Mouse (Mus musculus): ENCODE measurements around the gene Hap1. TPM values are rescaled to one million over a fixed set of nuclear protein-coding genes. Genes with fewer than 3 reads are reported as not detected.

Gene Hap1
- 8.0 and 9.3 TPM in 2 replicates for polyA plus RNA-seq (2015; fragmentation: Nextera tagmentation; extraction: Ambion mirVana)

DNA sequence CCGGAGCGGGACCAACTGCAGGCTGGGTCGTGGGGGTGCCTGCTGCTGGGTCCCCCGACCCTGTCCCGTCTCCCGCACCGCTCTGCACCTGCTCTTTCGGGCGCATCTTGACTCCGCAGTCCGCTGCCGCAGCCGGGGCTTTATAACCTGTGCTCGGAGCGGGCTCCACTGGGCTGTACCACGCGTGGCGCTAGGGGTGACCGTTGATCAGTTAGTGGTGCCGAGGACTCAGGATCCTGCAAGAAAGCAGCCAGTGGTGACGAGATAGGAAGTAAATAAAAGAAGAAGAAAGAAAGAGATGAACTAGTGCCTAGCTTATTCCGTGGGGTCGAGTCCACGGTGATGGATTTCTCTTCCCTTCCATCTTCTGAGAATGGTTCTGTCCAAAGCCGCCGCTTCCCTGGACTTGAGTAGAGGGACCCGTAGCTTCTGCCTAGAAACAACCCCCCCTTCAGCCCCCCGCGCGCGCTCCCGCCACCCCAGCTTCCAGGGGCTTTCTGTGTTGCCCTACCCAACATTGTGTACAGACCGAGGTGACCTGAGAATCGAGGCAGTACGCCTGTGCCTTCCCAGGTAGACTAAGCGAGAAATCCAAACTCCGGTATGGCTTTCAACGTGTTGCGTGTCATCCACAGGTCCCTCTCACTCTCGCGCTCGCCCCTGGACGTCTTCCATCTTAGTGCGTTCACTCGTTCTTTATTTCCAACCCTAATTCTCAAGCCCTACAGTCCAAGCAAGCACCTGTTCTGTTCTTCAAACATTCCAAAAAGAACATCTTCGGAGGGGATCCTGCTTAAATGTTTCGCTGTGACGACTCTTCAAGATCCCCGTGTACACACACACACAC is at the start of gene Hap1:
Hap1 (minus strand) TSS at position 157 of the 847 bp plus-strand sequence.
- WGBS, result 3% methylated on average over 49 of the region's 49 CpGs
- Histone ChIP-seq H3K4me3 (peak within 1 kb of the TSS; percentile 66), H3K9ac (peak within 1 kb of the TSS; percentile 83), H3K27me3 (replicated peaks) (peaks cover 88% of the 10 kb centered on the region), H3K27ac (replicated peaks) (no peak within 1 kb of the TSS), H3K4me2 (peak within 1 kb of the TSS; percentile 100), H3K36me3 (no peaks in the 10 kb centered on the region), H3K9me3 (no peaks in the 10 kb centered on the region), H3K4me1 (peaks cover 6% of the 10 kb centered on the region)
- peak; percentile 34; the same call in 1 of the 2 replicates for ATAC-seq (ENCODE audit: extremely low read depth, insufficient number of reproducible peaks, low FRiP score, low TSS enrichment)

DNA sequence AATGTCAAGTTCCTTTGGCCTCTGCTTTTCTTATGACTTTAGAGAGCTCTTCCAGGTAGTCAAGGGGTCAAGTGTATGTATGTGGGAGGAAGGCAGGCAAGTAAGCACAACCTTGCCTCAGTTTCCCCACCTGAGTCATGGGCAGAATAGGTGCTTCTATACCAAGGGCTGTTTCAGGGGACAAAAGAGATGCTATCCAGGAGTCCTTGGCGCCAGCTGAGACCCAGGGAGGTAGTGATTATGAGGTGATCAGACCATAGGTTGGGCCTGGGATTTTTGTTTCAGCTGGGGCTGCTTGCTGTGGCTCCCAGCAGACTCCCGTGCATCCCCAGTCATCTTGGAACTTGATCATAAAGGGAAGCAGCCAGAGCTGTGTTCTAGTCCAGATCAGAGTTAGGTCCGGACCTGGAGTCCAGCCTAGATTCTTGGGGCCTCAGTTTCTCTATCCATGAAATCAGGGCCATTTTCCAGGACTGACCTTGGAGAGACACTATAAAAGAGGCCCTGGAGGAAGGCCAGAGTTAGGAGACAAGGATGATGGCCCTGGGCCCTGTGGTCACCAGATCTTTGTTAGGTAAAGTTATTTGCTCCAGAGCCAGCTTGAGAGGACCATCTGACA is 48.6 kb upstream of the Hap1 start:
- Histone ChIP-seq H3K36me3 (peaks cover 20% of the 10 kb centered on the region), H3K4me3 (no peak overlapping the region), H3K4me2 (no peak overlapping the region), H3K27me3 (replicated peaks) (no peaks in the 10 kb centered on the region), H3K27ac (replicated peaks) (peak overlapping the region; percentile 97), H3K4me1 (peaks cover 61% of the 10 kb centered on the region), H3K9me3 (no peaks in the 10 kb centered on the region), H3K9ac (no peak overlapping the region)
- ATAC-seq (ENCODE audit: extremely low read depth, insufficient number of reproducible peaks, low FRiP score, low TSS enrichment), result no peak
- WGBS, result 90% methylated on average over 3 of the region's 3 CpGs

DNA sequence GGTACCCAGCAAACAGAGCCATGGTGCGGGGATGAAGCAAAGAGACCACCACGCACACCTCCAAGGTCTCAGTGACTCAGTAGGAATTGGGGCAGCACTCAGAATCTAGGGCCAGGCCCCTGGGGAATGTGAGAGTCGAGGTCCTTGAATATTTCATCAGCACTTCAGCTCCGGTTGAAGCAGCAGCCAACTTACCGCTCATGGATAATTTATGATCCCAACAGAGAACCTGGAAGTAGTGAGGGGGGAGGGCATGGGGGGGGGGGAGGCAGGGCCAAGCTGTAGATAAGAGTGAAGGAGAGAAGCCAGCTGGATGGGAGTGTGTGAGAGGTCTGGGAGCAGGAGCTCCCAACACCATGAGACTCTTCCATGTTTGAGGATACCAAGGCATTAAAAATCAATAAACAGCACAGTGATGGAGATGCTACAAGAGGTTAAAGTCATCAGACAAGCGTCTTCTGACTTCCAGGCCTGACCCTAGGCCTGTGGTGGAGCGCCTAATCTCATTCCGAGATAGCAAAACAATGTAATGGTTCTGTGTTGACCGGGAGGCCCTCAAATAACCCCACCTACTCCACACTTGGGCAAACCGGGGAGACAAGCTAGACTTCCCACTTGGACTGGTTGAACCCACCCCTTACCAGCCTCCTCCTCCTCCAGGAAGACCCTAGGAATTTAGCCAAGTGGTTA is 47.7 kb upstream of the Hap1 start:
- Histone ChIP-seq H3K27me3 (replicated peaks) (no peaks in the 10 kb centered on the region), H3K27ac (replicated peaks) (peak overlapping the region; percentile 97), H3K9ac (peak overlapping the region; percentile 75), H3K36me3 (peaks cover 11% of the 10 kb centered on the region), H3K4me2 (peak overlapping the region; percentile 57), H3K4me3 (no peak overlapping the region), H3K4me1 (peaks cover 68% of the 10 kb centered on the region), H3K9me3 (no peaks in the 10 kb centered on the region)
- ATAC-seq (ENCODE audit: extremely low read depth, insufficient number of reproducible peaks, low FRiP score, low TSS enrichment), result no peak
- 15% methylated on average over 10 of the region's 10 CpGs for WGBS

DNA sequence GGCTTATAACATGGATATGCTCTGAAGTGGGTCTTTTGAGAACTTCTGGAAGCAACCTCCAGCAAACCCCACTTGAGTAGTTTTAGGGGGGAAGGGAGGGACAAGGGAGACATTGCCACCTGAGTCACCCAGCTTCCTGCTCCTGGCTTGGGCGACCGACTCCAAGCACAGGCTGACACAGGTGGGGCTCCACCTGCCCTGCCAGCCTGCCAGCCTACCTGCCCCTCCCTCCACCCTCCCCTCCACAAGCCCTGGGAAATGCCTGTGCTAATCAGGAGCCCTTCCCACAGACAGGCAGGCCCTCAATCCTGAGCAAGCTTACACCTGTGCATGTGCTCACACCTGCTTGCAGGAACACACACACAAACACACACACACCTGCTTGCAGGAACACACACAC is 46.8 kb upstream of the Hap1 start:
- Histone ChIP-seq H3K27ac (replicated peaks) (peak overlapping the region; percentile 97), H3K9ac (peak overlapping the region; percentile 75), H3K27me3 (replicated peaks) (no peaks in the 10 kb centered on the region), H3K4me1 (peaks cover 72% of the 10 kb centered on the region), H3K4me2 (peak overlapping the region; percentile 57), H3K9me3 (no peaks in the 10 kb centered on the region), H3K4me3 (no peak overlapping the region), H3K36me3 (peaks cover 6% of the 10 kb centered on the region; the same call in 1 of the 2 replicates)
- no peak for ATAC-seq (ENCODE audit: extremely low read depth, insufficient number of reproducible peaks, low FRiP score, low TSS enrichment)
- 41% methylated on average over 2 of the region's 2 CpGs for WGBS

DNA sequence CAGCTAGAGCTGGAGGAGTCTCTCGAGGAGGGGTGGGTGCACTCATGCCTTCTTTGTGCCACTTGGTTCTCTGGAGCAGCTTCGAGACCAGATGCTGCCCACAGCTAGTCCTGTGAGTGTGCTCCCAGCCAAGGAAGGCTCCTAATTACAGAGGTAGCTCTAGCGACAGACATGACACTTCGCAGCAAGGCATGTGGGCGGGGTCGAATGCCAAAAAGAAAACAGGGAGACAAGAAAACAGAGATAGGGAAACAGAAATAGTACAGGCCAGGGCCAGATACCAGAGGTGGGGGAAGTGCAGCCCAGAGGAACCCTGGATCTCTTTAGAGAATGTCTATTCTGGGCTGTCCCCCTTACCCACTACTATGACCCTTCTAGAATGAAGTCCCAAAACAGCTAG is 46.3 kb upstream of the Hap1 start:
- ATAC-seq (ENCODE audit: extremely low read depth, insufficient number of reproducible peaks, low FRiP score, low TSS enrichment), result no peak

DNA sequence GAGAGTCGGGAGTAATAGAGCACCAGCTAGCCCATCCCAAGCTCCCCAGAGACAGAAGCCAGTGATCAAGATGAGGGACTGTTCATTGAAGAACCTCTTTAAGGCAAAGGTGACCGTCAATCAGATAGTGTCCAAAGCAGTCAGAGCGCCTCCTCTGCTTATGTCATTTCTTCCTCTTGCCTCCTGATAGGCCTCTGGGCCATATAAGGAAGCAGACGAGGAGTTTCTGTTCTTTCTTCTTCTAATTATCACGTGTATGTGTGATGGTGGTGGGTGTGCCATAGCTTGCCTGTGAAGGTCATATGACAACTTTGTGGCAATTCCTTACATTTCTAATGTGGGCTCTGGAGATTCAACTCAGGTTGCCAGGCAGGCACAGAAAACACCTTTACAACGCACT is 44.9 kb upstream of the Hap1 start:
- Histone ChIP-seq H3K4me3 (no peak overlapping the region), H3K4me1 (peaks cover 74% of the 10 kb centered on the region), H3K9me3 (no peaks in the 10 kb centered on the region), H3K27ac (replicated peaks) (peak overlapping the region; percentile 97), H3K9ac (no peak overlapping the region), H3K36me3 (no peaks in the 10 kb centered on the region), H3K4me2 (no peak overlapping the region), H3K27me3 (replicated peaks) (no peaks in the 10 kb centered on the region)
- no peak for ATAC-seq (ENCODE audit: extremely low read depth, insufficient number of reproducible peaks, low FRiP score, low TSS enrichment)
- 44% methylated on average over 6 of the region's 6 CpGs for WGBS

More for the DNA sequence above, 46.3 kb upstream of the Hap1 start:
- peak overlapping the region; percentile 75 for H3K9ac ChIP-seq
- 4% methylated on average over 6 of the region's 6 CpGs for WGBS
- 0 out of 2 replicates have a peak overlapping the region, but pooled peaks have one; percentile 5 for H3K4me3 ChIP-seq
- no peaks in the 10 kb centered on the region for H3K9me3 ChIP-seq
- H3K4me2 ChIP-seq, result peak overlapping the region; percentile 57
- H3K36me3 ChIP-seq, result peaks cover 4% of the 10 kb centered on the region; the same call in 1 of the 2 replicates
- no peaks in the 10 kb centered on the region for H3K27me3 ChIP-seq (replicated peaks)
- H3K27ac ChIP-seq (replicated peaks), result peak overlapping the region; percentile 97
- H3K4me1 ChIP-seq, result peaks cover 72% of the 10 kb centered on the region

DNA sequence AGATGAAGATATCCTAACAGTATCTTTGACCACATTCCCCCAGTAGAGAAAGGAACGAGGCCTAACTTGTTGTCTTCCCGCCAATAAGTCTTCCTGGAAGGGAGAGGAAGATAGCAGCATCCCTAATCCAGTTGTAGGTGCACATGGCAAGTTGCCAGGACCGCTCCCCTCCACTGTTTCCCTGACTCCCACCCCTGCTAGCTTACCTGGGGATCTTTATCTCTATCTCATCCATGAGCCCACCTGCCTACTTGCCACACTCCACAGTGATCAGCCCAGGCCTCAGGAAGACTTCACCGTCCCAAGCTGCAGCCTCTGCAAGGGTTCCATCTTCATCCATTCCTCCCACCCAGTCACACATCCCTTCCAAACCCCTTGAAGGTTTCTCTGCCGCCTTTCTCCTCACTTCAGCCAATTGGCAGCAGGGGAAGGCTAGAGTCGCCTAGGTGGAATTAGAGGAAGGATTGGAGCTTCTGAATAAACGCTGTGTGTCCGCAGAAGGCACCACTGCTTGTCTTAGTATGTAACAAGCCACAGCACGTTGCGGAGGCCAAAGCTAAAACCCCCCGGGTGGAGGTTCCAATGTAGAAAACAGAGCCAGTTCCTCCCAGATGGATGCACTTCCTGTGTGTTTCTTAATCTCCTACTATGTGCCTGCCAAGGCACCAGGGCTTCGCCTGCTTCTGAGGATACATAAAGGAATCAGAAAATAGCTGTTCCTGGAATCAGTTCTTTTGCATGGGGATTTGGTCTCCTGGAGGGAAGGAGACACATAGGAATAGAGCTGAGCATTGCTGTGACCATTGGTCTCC is 44.0 kb upstream of the Hap1 start:
- 73% methylated on average over 12 of the region's 12 CpGs for WGBS
- ATAC-seq (ENCODE audit: extremely low read depth, insufficient number of reproducible peaks, low FRiP score, low TSS enrichment), result no peak
- Histone ChIP-seq H3K4me2 (no peak overlapping the region), H3K4me1 (peaks cover 83% of the 10 kb centered on the region), H3K36me3 (no peaks in the 10 kb centered on the region), H3K9me3 (no peaks in the 10 kb centered on the region), H3K27me3 (replicated peaks) (no peaks in the 10 kb centered on the region), H3K4me3 (no peak overlapping the region), H3K27ac (replicated peaks) (peak overlapping the region; percentile 97), H3K9ac (no peak overlapping the region)

DNA sequence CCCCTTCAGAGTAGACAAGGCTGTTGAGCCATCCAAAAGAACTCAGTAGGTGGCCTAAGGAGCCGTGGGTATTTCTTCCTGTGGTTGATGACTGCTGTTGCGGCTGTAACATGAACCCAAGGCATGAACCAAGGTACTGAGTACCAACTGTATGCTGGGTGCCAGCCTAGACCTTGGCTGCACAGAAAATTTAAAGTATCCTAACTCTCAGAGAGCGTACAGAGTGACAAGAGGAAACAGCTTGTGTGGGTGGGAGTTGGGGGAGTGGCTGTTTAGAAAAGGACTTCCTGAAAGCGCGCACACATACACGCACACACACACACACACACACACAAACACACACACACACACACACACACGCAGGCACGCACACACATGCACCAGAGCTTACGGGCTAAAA is 43.4 kb upstream of the Hap1 start:
- ATAC-seq (ENCODE audit: extremely low read depth, insufficient number of reproducible peaks, low FRiP score, low TSS enrichment), result no peak
- 66% methylated on average over 9 of the region's 9 CpGs for whole genome bisulfite sequencing
- Histone ChIP-seq H3K9ac (no peak overlapping the region), H3K27ac (replicated peaks) (0 out of 2 replicates have a peak overlapping the region, but pooled peaks have one; percentile 26), H3K9me3 (no peaks in the 10 kb centered on the region), H3K4me1 (peaks cover 83% of the 10 kb centered on the region), H3K4me3 (no peak overlapping the region), H3K27me3 (replicated peaks) (no peaks in the 10 kb centered on the region), H3K36me3 (no peaks in the 10 kb centered on the region), H3K4me2 (no peak overlapping the region)

DNA sequence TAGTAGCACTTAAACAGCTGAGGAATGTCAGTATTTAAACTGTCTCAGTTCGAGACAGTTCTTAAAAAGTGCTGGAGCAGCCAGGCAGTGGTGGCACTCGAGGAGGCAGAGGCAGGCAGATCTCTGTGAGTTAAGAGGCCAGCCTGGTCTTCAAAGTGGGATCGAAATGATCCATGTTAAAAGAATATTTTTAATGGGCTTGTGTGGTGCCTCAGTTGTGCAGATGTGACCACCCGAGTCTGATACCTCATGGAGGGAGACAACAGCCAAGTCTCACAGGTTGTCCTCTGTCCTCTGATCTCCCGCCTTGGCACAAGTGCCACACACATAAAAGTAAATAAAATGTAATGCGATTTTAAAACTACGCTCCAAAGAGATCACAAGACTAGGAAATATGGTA is 42.6 kb upstream of the Hap1 start:
- Histone ChIP-seq H3K4me3 (no peak overlapping the region), H3K27ac (replicated peaks) (no peak overlapping the region; the same call in 1 of the 2 replicates), H3K9me3 (no peaks in the 10 kb centered on the region), H3K27me3 (replicated peaks) (no peaks in the 10 kb centered on the region), H3K4me2 (no peak overlapping the region), H3K4me1 (peaks cover 83% of the 10 kb centered on the region), H3K9ac (no peak overlapping the region), H3K36me3 (no peaks in the 10 kb centered on the region)
- WGBS, result 88% methylated on average over 7 of the region's 7 CpGs
- no peak for ATAC-seq (ENCODE audit: extremely low read depth, insufficient number of reproducible peaks, low FRiP score, low TSS enrichment)

DNA sequence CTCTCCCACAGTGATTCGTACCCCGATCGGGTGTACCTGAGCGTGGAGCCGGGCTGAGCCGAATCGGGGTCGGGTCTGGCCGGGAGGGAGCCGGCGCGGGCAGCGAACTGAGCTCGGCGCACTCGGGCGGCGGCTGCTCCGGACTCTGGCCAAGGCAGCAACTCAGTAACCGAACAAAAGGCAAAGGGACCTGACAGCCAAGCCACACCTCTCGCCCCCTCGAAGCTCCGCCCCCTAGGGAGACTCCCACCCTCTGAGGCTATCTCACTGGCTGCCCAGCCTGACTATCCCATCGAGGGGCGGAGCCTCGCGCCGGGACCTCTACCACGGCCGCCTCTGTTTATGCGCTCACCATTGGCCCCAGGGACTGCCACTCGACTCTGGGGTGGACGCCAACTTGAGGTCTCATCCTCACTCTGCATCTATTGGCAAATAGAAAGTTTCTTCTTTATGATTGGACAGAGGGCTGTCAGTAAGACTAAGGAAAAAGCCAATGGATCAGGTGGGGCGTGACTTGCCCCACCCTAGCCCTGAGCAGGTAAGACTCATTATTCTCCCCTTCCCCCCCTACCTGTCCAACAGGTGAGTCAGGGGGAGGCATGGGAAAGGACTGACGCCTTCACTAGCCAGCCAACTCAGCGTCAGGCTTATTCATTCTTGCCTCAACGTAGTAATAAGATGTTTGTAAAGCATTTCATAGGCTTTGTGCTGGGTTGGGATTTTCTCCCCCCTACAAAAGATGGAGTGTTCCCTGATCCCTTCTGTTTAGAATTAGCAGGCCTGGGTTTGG is 41.9 kb upstream of the Hap1 start, which contains the start of gene Jup:
Jup (minus strand) TSS at position 164 of the 790 bp plus-strand sequence.
- Histone ChIP-seq H3K27me3 (replicated peaks) (no peaks in the 10 kb centered on the region), H3K4me3 (peak within 1 kb of the TSS; percentile 88), H3K36me3 (peaks cover 6% of the 10 kb centered on the region; the same call in 1 of the 2 replicates), H3K27ac (replicated peaks) (peak within 1 kb of the TSS; percentile 91), H3K4me2 (peak within 1 kb of the TSS; percentile 92), H3K4me1 (peaks cover 83% of the 10 kb centered on the region), H3K9ac (peak within 1 kb of the TSS; percentile 96), H3K9me3 (no peaks in the 10 kb centered on the region)
- ATAC-seq (ENCODE audit: extremely low read depth, insufficient number of reproducible peaks, low FRiP score, low TSS enrichment), result peak; percentile 97
- under 1% methylated on average over 37 of the region's 37 CpGs for WGBS
